9 mouse cellular contexts compared by ENCODE assay signal in genomic region chr5:139818801-139819200, GRCm38 (mm10). TPM values are rescaled to one million over a fixed set of nuclear protein-coding genes. Genes with fewer than 3 reads are reported as not detected.
A peak's percentile ranks its signal among the peaks of the same experiment; 100 is the strongest.
DNase-seq lines count a peak whose midpoint lies in the region; ATAC-seq and TF ChIP-seq lines count a peak whose summit lies in the region.
"Had no signal": no experiment of that assay in that cellular context is flagged by ENCODE, and none has a peak within 500 bp of the region (broad histone marks: within the 10 kb centered on the region; RNA-seq: fewer than 3 reads in every experiment).

No protein-coding gene starts in this region.

- H3K9ac ChIP-seq in intestine, embryonic 16.5 days (ENCODE audit: low read depth, low read length): peak overlapping the region; percentile 69

- H3K36me3 ChIP-seq in intestine, embryonic 16.5 days (ENCODE audit: control insufficient read depth, insufficient read depth, low read length): peaks cover 4% of the 10 kb centered on the region; the same call in 1 of the 2 replicates
- peaks cover 7% of the 10 kb centered on the region for H3K36me3 ChIP-seq in myocyte (ENCODE audit: control insufficient read depth, insufficient read depth)

- no peak for TF ChIP-seq POLR2A in myocyte (IDR thresholded peaks at IDR 0.05; ENCODE audit: insufficient read length, low read depth)

- peak; percentile 37 for DNase-seq in gastrocnemius, adult 18-20 months (ENCODE audit: low spot score)
- DNase-seq in gastrocnemius, postnatal 25 days: no peak
- peak; percentile 68 for DNase-seq in 416B (ENCODE audit: low read depth)
- DNase-seq in brain, adult 2 months (ENCODE audit: low read depth, low spot score): peak; percentile 49
- DNase-seq in cerebellum, adult 11-12 months: no peak

- ATAC-seq in intestine, embryonic 16.5 days: peak; percentile 27; the same call in 1 of the 2 replicates
- no peak for ATAC-seq in monocyte, adult 5-6 weeks (replicated peaks; ENCODE audit: insufficient number of reproducible peaks, low FRiP score, low TSS enrichment, poor library complexity, severe bottlenecking)

- H3K4me2 ChIP-seq in intestine, embryonic 16.5 days (ENCODE audit: low read depth, low read length): peak overlapping the region; percentile 47
- peak overlapping the region; percentile 36 for H3K4me2 ChIP-seq in myocyte (ENCODE audit: low read depth)

- H3K4me1 ChIP-seq in intestine, embryonic 16.5 days (ENCODE audit: control insufficient read depth, insufficient read depth, low read length): peaks cover 20% of the 10 kb centered on the region

- H3K4me3 ChIP-seq in intestine, embryonic 16.5 days (ENCODE audit: low read length): peak overlapping the region; percentile 42
- H3K4me3 ChIP-seq in myocyte: no peak overlapping the region

- H3K27me3 ChIP-seq in intestine, embryonic 16.5 days (replicated peaks; ENCODE audit: control insufficient read depth, insufficient read depth, low read length): no peaks in the 10 kb centered on the region
- peaks cover 5% of the 10 kb centered on the region for H3K27me3 ChIP-seq in myocyte (ENCODE audit: control insufficient read depth, insufficient read depth, insufficient read length)

- no peak overlapping the region for H3ac ChIP-seq in myocyte (ENCODE audit: control insufficient read depth, insufficient read length)

- H3K79me2 ChIP-seq in myocyte (ENCODE audit: control insufficient read depth, insufficient read depth): no peaks in the 10 kb centered on the region

- peak overlapping the region; percentile 94 for H3K27ac ChIP-seq in intestine, embryonic 16.5 days (ENCODE audit: low read length)

- no peaks in the 10 kb centered on the region for H3K9me3 ChIP-seq in intestine, embryonic 16.5 days (ENCODE audit: control insufficient read depth, low read length)

- 47% methylated on average over 4 of the region's 4 CpGs for WGBS in intestine, embryonic 16.5 days

TF ChIP-seq in myocyte, 11 proteins besides CTCF, POLR2A, EP300 and RAD21:
- TF ChIP-seq MYOD1 (IDR thresholded peaks at IDR 0.05; ENCODE audit: control insufficient read depth in 1 of 3, insufficient read length in 2 of 3, low read depth in 2 of 3) (no peak), POLR2AphosphoS2 (IDR thresholded peaks at IDR 0.05; ENCODE audit: insufficient read length, low read depth) (no peak), USF1 (IDR thresholded peaks at IDR 0.05; ENCODE audit: low read depth) (no peak), TCF12 (IDR thresholded peaks at IDR 0.05; ENCODE audit: insufficient read depth, poor library complexity, severe bottlenecking) (no peak), SRF (IDR thresholded peaks at IDR 0.05; ENCODE audit: control insufficient read depth, insufficient read length, low read depth) (no peak), MYOG (IDR thresholded peaks at IDR 0.05; ENCODE audit: control insufficient read depth in 1 of 3, insufficient read depth in 1 of 3, insufficient read length in 2 of 3, low read depth in 2 of 3) (no peak), TCF3 (IDR thresholded peaks at IDR 0.05; ENCODE audit: insufficient read length, low read depth) (no peak), MAX (IDR thresholded peaks at IDR 0.05; ENCODE audit: low read depth) (no peak), REST (IDR thresholded peaks at IDR 0.05; ENCODE audit: insufficient read depth, insufficient read length) (no peak), E2F4 (IDR thresholded peaks at IDR 0.05; ENCODE audit: insufficient read depth) (no peak), CEBPB (IDR thresholded peaks at IDR 0.05; ENCODE audit: insufficient read depth, poor library complexity, severe bottlenecking) (no peak)
TF ChIP-seq in myocyte: peak in this region for 0.

RNA-seq across cellular contexts. Expression of gene Tmem184a, which starts 0.9 kb away (rescaled TPM):
- total RNA-seq in gastrocnemius, adult 18-20 months (2021): under 1 TPM; 0.78 to 0.84 TPM
- total RNA-seq in gastrocnemius, postnatal 25 days (2021): under 1 TPM; 0.80 to 0.87 TPM
- polyA plus RNA-seq in intestine, embryonic 16.5 days (2015; fragmentation: Nextera tagmentation; extraction: Ambion mirVana): 120 and 151 TPM in 2 replicates
- polyA plus RNA-seq in myocyte (2012; fragmentation: generic; extraction: Trizol): 7.2 TPM
- total RNA-seq in monocyte, adult 5-6 weeks (2017): 0.67 TPM in 1 of 3 replicates, not detected in the others

RNA-seq across cellular contexts. Expression of gene Gm26938, which starts 7.4 kb away (rescaled TPM):
- not detected for total RNA-seq in gastrocnemius, adult 18-20 months (2021)
- total RNA-seq in gastrocnemius, postnatal 25 days (2021): not detected
- not detected in 2 replicates for polyA plus RNA-seq in intestine, embryonic 16.5 days (2015; fragmentation: Nextera tagmentation; extraction: Ambion mirVana)
- not detected for polyA plus RNA-seq in myocyte (2012; fragmentation: generic; extraction: Trizol)
- not detected in 3 replicates for total RNA-seq in monocyte, adult 5-6 weeks (2017)
- polyA plus RNA-seq: large intestine, adult 2 months had no signal

RNA-seq across cellular contexts. Expression of gene Psmg3, which starts 7.9 kb away (rescaled TPM):
- total RNA-seq in gastrocnemius, adult 18-20 months (2021): 10 to 100 TPM in 1 of 2 experiments, 1 to 10 TPM in 1; 7.8 to 10.6 TPM
- 1 to 10 TPM; 7.4 to 9.2 TPM for total RNA-seq in gastrocnemius, postnatal 25 days (2021)
- 67.6 and 80.3 TPM in 2 replicates for polyA plus RNA-seq in intestine, embryonic 16.5 days (2015; fragmentation: Nextera tagmentation; extraction: Ambion mirVana)
- 57.7 TPM for polyA plus RNA-seq in myocyte (2012; fragmentation: generic; extraction: Trizol)
- total RNA-seq in monocyte, adult 5-6 weeks (2017): 3.5 to 12.3 TPM (median 7.6 TPM) in 3 replicates

RNA-seq across cellular contexts. Expression of gene Mafk, which starts 27.5 kb away (rescaled TPM):
- total RNA-seq in gastrocnemius, adult 18-20 months (2021): 10 to 100 TPM; 19.5 to 33.9 TPM
- 10 to 100 TPM; 12.9 to 17.5 TPM for total RNA-seq in gastrocnemius, postnatal 25 days (2021)
- 25.0 and 25.2 TPM in 2 replicates for polyA plus RNA-seq in intestine, embryonic 16.5 days (2015; fragmentation: Nextera tagmentation; extraction: Ambion mirVana)
- polyA plus RNA-seq in myocyte (2012; fragmentation: generic; extraction: Trizol): 19.8 TPM
- total RNA-seq in monocyte, adult 5-6 weeks (2017): 73.5 to 94.4 TPM (median 82.2 TPM) in 3 replicates

RNA-seq across cellular contexts. Expression of gene Ints1, which starts 43.3 kb away (rescaled TPM):
- total RNA-seq in gastrocnemius, adult 18-20 months (2021): 10 to 100 TPM; 31.5 to 37.6 TPM
- 10 to 100 TPM; 25.6 to 32.1 TPM for total RNA-seq in gastrocnemius, postnatal 25 days (2021)
- polyA plus RNA-seq in intestine, embryonic 16.5 days (2015; fragmentation: Nextera tagmentation; extraction: Ambion mirVana): 18.8 and 18.9 TPM in 2 replicates
- 46.4 TPM for polyA plus RNA-seq in myocyte (2012; fragmentation: generic; extraction: Trizol)
- total RNA-seq in monocyte, adult 5-6 weeks (2017): 28.1 to 36.6 TPM (median 32.7 TPM) in 3 replicates

Comparison
In these comparisons a context has a peak if more than half of its experiments do, and no peak if none do; other contexts are left out.
1. DNase-seq: peak in gastrocnemius, adult 18-20 months (single experiment), 416B (single experiment) and brain, adult 2 months (single experiment); none in gastrocnemius, postnatal 25 days (single experiment) and cerebellum, adult 11-12 months (single experiment).